Mouse (Mus musculus) midbrain, embryonic 12.5 days (tissue): ENCODE results near the gene Itga2. TPM values are rescaled to one million over a fixed set of nuclear protein-coding genes. Genes with fewer than 3 reads are reported as not detected.

Experiments used
- ATAC-seq: fragments of 200-750 bp; cut with Nextera tagmentation; 2 replicates; pipeline ENCODE4 v1.8.0; 2017; ENCODE audit warnings: low read depth, moderate TSS enrichment, moderate library complexity; ENCODE audit not compliant: low FRiP score
- H3K27ac ChIP-seq: fragments of 300-500 bp; sonication (generic); replicated peaks from 2 replicates; pipeline ENCODE4 v1.5.1; 2016; ENCODE audit warnings: mild to moderate bottlenecking
- H3K27me3 ChIP-seq: fragments of 300-500 bp; sonication (generic); 2 replicates; pipeline ENCODE4 v1.6.1; 2016; ENCODE audit warnings: mild to moderate bottlenecking
- H3K36me3 ChIP-seq: fragments of 300-500 bp; sonication (generic); 2 replicates; pipeline ENCODE4 v1.6.1; 2016
- H3K4me1 ChIP-seq: fragments of 300-500 bp; sonication (generic); 2 replicates; pipeline ENCODE4 v1.6.1; 2016
- H3K4me2 ChIP-seq: fragments of 300-500 bp; sonication (generic); replicated peaks from 2 replicates; pipeline ENCODE4 v1.6.1; 2016; ENCODE audit warnings: mild to moderate bottlenecking, moderate library complexity
- H3K4me3 ChIP-seq: fragments of 300-500 bp; sonication (generic); 2 replicates; pipeline ENCODE4 v1.5.1; 2016; ENCODE audit warnings: mild to moderate bottlenecking
- H3K9ac ChIP-seq: fragments of 300-500 bp; sonication (generic); replicated peaks from 2 replicates; pipeline ENCODE4 v1.6.1; 2016; ENCODE audit warnings: mild to moderate bottlenecking, moderate library complexity
- H3K9me3 ChIP-seq: fragments of 300-500 bp; sonication (generic); 2 replicates; pipeline ENCODE4 v1.6.1; 2016; ENCODE audit warnings: mild to moderate bottlenecking
- WGBS: fragments of 180-500 bp; shearing (Covaris S2); methylation state at CpG from one replicate; pipeline ENCODE4 v1.1.7; 2016; 5-methylcytosine and 5-hydroxymethylcytosine counted together
- polyA plus RNA-seq: library from polyadenylated mRNA; unstranded; fragments of >200 nt; fragmentation: Nextera tagmentation; extraction: Ambion mirVana; gene quantifications from 2 replicates; pipeline ENCODE4 v1.2.1, GENCODE M21; 2016

The Itga2 gene
- polyA plus RNA-seq, 1 experiment from 2014 or later, result 2.2 TPM

DNA sequence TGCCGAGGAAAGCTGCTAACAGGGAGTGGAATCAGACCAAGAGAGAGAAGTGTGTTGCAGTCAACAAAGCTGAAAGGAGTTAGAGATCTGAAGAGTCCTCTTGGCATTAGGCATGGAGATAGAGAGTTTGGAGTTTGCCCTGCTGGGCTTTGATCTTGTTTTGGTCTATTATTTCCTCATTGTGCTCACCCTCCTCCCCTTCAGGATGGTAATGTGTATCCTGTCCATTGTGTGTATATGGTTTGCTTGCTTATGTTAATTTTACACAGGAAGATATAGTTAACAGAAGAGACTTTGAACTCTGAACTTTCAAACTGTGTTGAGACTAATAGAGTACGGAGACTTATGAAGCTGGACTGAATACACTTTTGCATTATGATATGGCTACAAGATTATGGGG is 128.9 kb downstream of the Itga2 start:
- no peak for ATAC-seq
- Histone ChIP-seq H3K4me2 (no peak overlapping the region), H3K27me3 (no peaks in the 10 kb centered on the region), H3K9me3 (no peaks in the 10 kb centered on the region), H3K4me3 (no peak overlapping the region), H3K36me3 (no peaks in the 10 kb centered on the region), H3K27ac (no peak overlapping the region), H3K9ac (no peak overlapping the region), H3K4me1 (no peaks in the 10 kb centered on the region)
- 85% methylated on average over 2 of the region's 2 CpGs for WGBS

- 80% methylated on average over 3 of the region's 3 CpGs for WGBS
- Histone ChIP-seq H3K27me3 (no peaks in the 10 kb centered on the region), H3K9me3 (no peaks in the 10 kb centered on the region), H3K9ac (no peak overlapping the region), H3K27ac (no peak overlapping the region), H3K36me3 (no peaks in the 10 kb centered on the region), H3K4me2 (no peak overlapping the region), H3K4me3 (no peak overlapping the region), H3K4me1 (no peaks in the 10 kb centered on the region)
- no peak for ATAC-seq
Measured at GRCm38 (mm10) chr13:114801857-114802256, 130.0 kb downstream of the Itga2 start.

GRCm38 (mm10) chr13:114793250-114794030 is 138.5 kb downstream of the Itga2 start:
- no peak overlapping the region for H3K9ac ChIP-seq
- no peak overlapping the region for H3K4me2 ChIP-seq
- no peaks in the 10 kb centered on the region for H3K4me1 ChIP-seq
- no peaks in the 10 kb centered on the region for H3K9me3 ChIP-seq
- no peak overlapping the region for H3K27ac ChIP-seq
- no peak overlapping the region for H3K4me3 ChIP-seq
- 0 out of 2 replicates have a peak, but pooled peaks cover 3% of the 10 kb centered on the region for H3K27me3 ChIP-seq
- no peaks in the 10 kb centered on the region for H3K36me3 ChIP-seq
- 41% methylated on average over 6 of the region's 6 CpGs for WGBS
- peak; percentile 51 for ATAC-seq

- Histone ChIP-seq H3K27me3 (0 out of 2 replicates have a peak, but pooled peaks cover 3% of the 10 kb centered on the region), H3K27ac (no peak overlapping the region), H3K36me3 (no peaks in the 10 kb centered on the region), H3K9me3 (no peaks in the 10 kb centered on the region), H3K4me2 (no peak overlapping the region), H3K4me3 (no peak overlapping the region), H3K9ac (no peak overlapping the region), H3K4me1 (no peaks in the 10 kb centered on the region)
- WGBS, result 80% methylated on average over 1 of the region's 1 CpGs
- ATAC-seq, result no peak
Measured at GRCm38 (mm10) chr13:114791511-114791910, 140.4 kb downstream of the Itga2 start.

Other genes starting within 250 kb of the Itga2 start
- 79.0 and 79.4 TPM in 2 replicates for gene Mocs2, start 113.9 kb downstream of the Itga2 start, polyA plus RNA-seq
- 2.7 and 4.1 TPM in 2 replicates for gene Pelo, start 158.1 kb upstream of the Itga2 start, polyA plus RNA-seq
- 1.5 and 2.0 TPM in 2 replicates for gene Gm49395, start 169.8 kb upstream of the Itga2 start, polyA plus RNA-seq
- gene Itga1, start 169.9 kb upstream of the Itga2 start, polyA plus RNA-seq, result 6.0 and 6.8 TPM in 2 replicates